Comparison of ENCODE assay signal across 8 mouse cellular contexts in genomic region chr7:139590302-139590701, GRCm38 (mm10). TPM values are rescaled to one million over a fixed set of nuclear protein-coding genes. Genes with fewer than 3 reads are reported as not detected.
DNase-seq lines count a peak whose midpoint lies in the region; ATAC-seq and TF ChIP-seq lines count a peak whose summit lies in the region.

No protein-coding gene starts in this region.

- H3K4me3 ChIP-seq in bone marrow, adult 2 months (replicated peaks; ENCODE audit: control insufficient read depth, low read depth, low read length), result no peak overlapping the region
- H3K4me3 ChIP-seq in forebrain, postnatal 0 days (ENCODE audit: low read depth, low read length), result no peak overlapping the region
- no peak overlapping the region for H3K4me3 ChIP-seq in liver, embryonic 14.5 days (ENCODE audit: insufficient read depth in 1 of 2, low read depth in 2 of 2, low read length in 2 of 2)

- H3K4me1 ChIP-seq in bone marrow, adult 2 months (ENCODE audit: control insufficient read depth, insufficient read depth, low read length), result no peaks in the 10 kb centered on the region
- no peaks in the 10 kb centered on the region for H3K4me1 ChIP-seq in forebrain, postnatal 0 days (ENCODE audit: insufficient read depth)
- no peaks in the 10 kb centered on the region for H3K4me1 ChIP-seq in liver, embryonic 14.5 days (replicated peaks; ENCODE audit: control insufficient read depth in 2 of 2, insufficient read depth in 2 of 2, low read length in 1 of 2)

- H3K27me3 ChIP-seq in forebrain, postnatal 0 days (ENCODE audit: insufficient read depth, low read length), result peaks cover 38% of the 10 kb centered on the region
- H3K27me3 ChIP-seq in liver, embryonic 14.5 days (ENCODE audit: control insufficient read depth, insufficient read depth, low read length), result peaks cover 21% of the 10 kb centered on the region

- no peaks in the 10 kb centered on the region for H3K36me3 ChIP-seq in forebrain, postnatal 0 days (ENCODE audit: insufficient read depth)
- H3K36me3 ChIP-seq in liver, embryonic 14.5 days (replicated peaks; ENCODE audit: control insufficient read depth, insufficient read depth, low read depth), result no peaks in the 10 kb centered on the region

- H3K9ac ChIP-seq in forebrain, postnatal 0 days, result no peak overlapping the region
- no peak overlapping the region for H3K9ac ChIP-seq in liver, embryonic 14.5 days (replicated peaks)

- TF ChIP-seq POLR2A in bone marrow, adult 2 months (IDR thresholded peaks at IDR 0.05; ENCODE audit: borderline replicate concordance, control insufficient read depth, low read depth, low read length), result no peak

- H3K27ac ChIP-seq in bone marrow, adult 2 months (ENCODE audit: control insufficient read depth, insufficient read depth, low read depth, low read length, poor library complexity), result no peak overlapping the region
- H3K27ac ChIP-seq in forebrain, postnatal 0 days (ENCODE audit: low read depth, low read length), result no peak overlapping the region
- H3K27ac ChIP-seq in liver, embryonic 14.5 days, result no peak overlapping the region

- TF ChIP-seq EP300 in liver, embryonic 14.5 days (IDR thresholded peaks at IDR 0.05; ENCODE audit: low read depth), result no peak

- no peak for ATAC-seq in forebrain, postnatal 0 days
- ATAC-seq in liver, embryonic 14.5 days (ENCODE audit: insufficient read depth), result no peak
- no peak for ATAC-seq in inflammation-experienced regulatory T-cells, adult 6 months

- DNase-seq in gastrocnemius, postnatal 10 days, result peak; percentile 23
- DNase-seq in gastrocnemius, postnatal 4 days (ENCODE audit: low spot score in 2 of 2), result no peak
- DNase-seq in B cell, adult 2 months, result peak; percentile 23
- peak; percentile 49 for DNase-seq in forebrain, postnatal 0 days
- DNase-seq in liver, embryonic 14.5 days (ENCODE audit: low read depth in 3 of 3, low spot score in 3 of 3), result no peak
- DNase-seq in retina, embryonic 14.5 days (ENCODE audit: low spot score), result peak; percentile 79

- H3K9me3 ChIP-seq in forebrain, postnatal 0 days (ENCODE audit: low read length), result no peaks in the 10 kb centered on the region
- no peaks in the 10 kb centered on the region for H3K9me3 ChIP-seq in liver, embryonic 14.5 days (ENCODE audit: control insufficient read depth, low read length)

- H3K4me2 ChIP-seq in forebrain, postnatal 0 days (ENCODE audit: low read depth), result no peak overlapping the region
- H3K4me2 ChIP-seq in liver, embryonic 14.5 days (ENCODE audit: low read depth), result no peak overlapping the region

- TF ChIP-seq CTCF in bone marrow, adult 2 months (IDR thresholded peaks at IDR 0.05; ENCODE audit: control insufficient read depth, insufficient read depth, low read length), result peak; percentile 80
- peak; percentile 71 for TF ChIP-seq CTCF in forebrain, postnatal 0 days (IDR thresholded peaks at IDR 0.05; ENCODE audit: low read depth)
- peak; percentile 79 for TF ChIP-seq CTCF in liver, embryonic 14.5 days (IDR thresholded peaks at IDR 0.05; ENCODE audit: low read depth)

- WGBS in bone marrow, adult 2 months, result 23% methylated on average over 3 of the region's 3 CpGs
- 33% methylated on average over 3 of the region's 3 CpGs for WGBS in forebrain, postnatal 0 days
- 37% methylated on average over 3 of the region's 3 CpGs for WGBS in liver, embryonic 14.5 days (ENCODE audit: insufficient replicate concordance)

RNA-seq across cellular contexts. Expression of gene Nkx6-2, which starts 7.7 kb away (rescaled TPM):
- total RNA-seq in gastrocnemius, postnatal 10 days (2021), result not detected
- under 1 TPM in 1 of 2 experiments, not detected in 1; 0.22 TPM for total RNA-seq in gastrocnemius, postnatal 4 days (2021)
- polyA plus RNA-seq in bone marrow, adult 2 months (2011; ENCODE audit: insufficient read depth, insufficient read length, low replicate concordance, missing spikeins), result not detected in 2 replicates
- total RNA-seq in forebrain, postnatal 0 days (2014; rRNA removed), result 1.00 and 1.2 TPM in 2 replicates
- polyA plus RNA-seq in forebrain, postnatal 0 days (2015; fragmentation: Nextera tagmentation; extraction: Ambion mirVana), result 0.52 and 1.4 TPM in 2 replicates
- not detected in 2 replicates for polyA plus RNA-seq in liver, embryonic 14.5 days (2012; rRNA removed)
- not detected in 2 replicates for polyA plus RNA-seq in liver, embryonic 14.5 days (2014; fragmentation: Nextera tagmentation; extraction: Ambion mirVana)
- polyA plus RNA-seq in inflammation-experienced regulatory T-cells, adult 6 months (2017; shearing (Covaris generic)), result not detected

Comparison
In these comparisons a context has a peak if more than half of its experiments do, and no peak if none do; other contexts are left out.
1. DNase-seq: peak in gastrocnemius, postnatal 10 days (single experiment), B cell, adult 2 months (2 of 2), forebrain, postnatal 0 days (single experiment) and retina, embryonic 14.5 days (single experiment); none in gastrocnemius, postnatal 4 days (0 of 2) and liver, embryonic 14.5 days (0 of 3).
2. Peak in every context shown above with its lines, with median percentiles within 50 percentile points of each other: CTCF ChIP-seq.